Mouse (Mus musculus) heart, embryonic 15.5 days (tissue): ENCODE results near the gene Bend6. TPM values are rescaled to one million over a fixed set of nuclear protein-coding genes. Genes with fewer than 3 reads are reported as not detected.

Source experiments
- ATAC-seq: fragments of 200-750 bp; cut with Nextera tagmentation; replicated peaks from 2 replicates; pipeline ENCODE4 v1.8.0; 2017; ENCODE audit warnings: low read depth, moderate TSS enrichment; ENCODE audit not compliant: insufficient number of reproducible peaks, insufficient read depth, low FRiP score
- H3K27ac ChIP-seq: fragments of 300-500 bp; sonication (generic); 2 replicates; pipeline ENCODE4 v1.5.1; 2015; ENCODE audit warnings: mild to moderate bottlenecking, inconsistent platforms
- H3K27me3 ChIP-seq: fragments of 300-500 bp; sonication (generic); 2 replicates; pipeline ENCODE4 v1.6.1; 2015; ENCODE audit warnings: inconsistent platforms
- H3K36me3 ChIP-seq: fragments of 300-500 bp; sonication (generic); 2 replicates; pipeline ENCODE4 v1.6.1; 2015; ENCODE audit warnings: mild to moderate bottlenecking, inconsistent platforms
- H3K4me1 ChIP-seq: fragments of 300-500 bp; sonication (generic); replicated peaks from 2 replicates; pipeline ENCODE4 v1.6.1; 2015; ENCODE audit warnings: inconsistent platforms
- H3K4me2 ChIP-seq: fragments of 300-500 bp; sonication (generic); 2 replicates; pipeline ENCODE4 v1.6.1; 2015; ENCODE audit warnings: inconsistent platforms, mild to moderate bottlenecking, moderate library complexity
- H3K4me3 ChIP-seq: fragments of 300-500 bp; sonication (generic); 2 replicates; pipeline ENCODE4 v1.5.1; 2015; ENCODE audit warnings: mild to moderate bottlenecking, inconsistent platforms
- H3K9ac ChIP-seq: fragments of 300-500 bp; sonication (generic); 2 replicates; pipeline ENCODE4 v1.6.1; 2015; ENCODE audit warnings: mild to moderate bottlenecking, inconsistent platforms
- H3K9me3 ChIP-seq: fragments of 300-500 bp; sonication (generic); replicated peaks from 2 replicates; pipeline ENCODE4 v1.6.1; 2016; ENCODE audit warnings: inconsistent platforms
- WGBS: fragments of 180-500 bp; shearing (Covaris S2); methylation state at CpG from one replicate; pipeline ENCODE4 v1.1.7; 2015; ENCODE audit warnings: mixed read lengths; 5-methylcytosine and 5-hydroxymethylcytosine counted together
- polyA plus RNA-seq: library from polyadenylated mRNA; unstranded; fragments of >200 nt; fragmentation: Nextera tagmentation; extraction: Ambion mirVana; gene quantifications from 2 replicates; pipeline ENCODE4 v1.2.1, GENCODE M21; 2015

Bend6 gene
- polyA plus RNA-seq, 1 experiment from 2014 or later = 3.6 TPM

GRCm38 (mm10) chr1:33939828-33940227 is 32.2 kb upstream of the Bend6 start:
- H3K4me3 ChIP-seq = no peak overlapping the region
- no peak overlapping the region for H3K27ac ChIP-seq
- H3K4me2 ChIP-seq = no peak overlapping the region
- no peaks in the 10 kb centered on the region for H3K27me3 ChIP-seq
- no peak for ATAC-seq
- H3K36me3 ChIP-seq = no peaks in the 10 kb centered on the region
- WGBS = 74% methylated on average over 5 of the region's 5 CpGs
- H3K9ac ChIP-seq = no peak overlapping the region
- peaks cover 6% of the 10 kb centered on the region; the same call in 1 of the 2 replicates for H3K4me1 ChIP-seq
- no peaks in the 10 kb centered on the region for H3K9me3 ChIP-seq

GRCm38 (mm10) chr1:33935946-33936345 is 28.3 kb upstream of the Bend6 start:
- no peak overlapping the region for H3K27ac ChIP-seq
- no peak overlapping the region for H3K4me3 ChIP-seq
- ATAC-seq = no peak
- no peaks in the 10 kb centered on the region for H3K9me3 ChIP-seq
- 0 out of 2 replicates have a peak, but pooled peaks cover 2% of the 10 kb centered on the region for H3K4me1 ChIP-seq
- H3K9ac ChIP-seq = no peak overlapping the region
- 61% methylated on average over 3 of the region's 3 CpGs for WGBS
- H3K36me3 ChIP-seq = no peaks in the 10 kb centered on the region
- H3K4me2 ChIP-seq = no peak overlapping the region
- no peaks in the 10 kb centered on the region for H3K27me3 ChIP-seq

- Histone ChIP-seq H3K4me1 (0 out of 2 replicates have a peak, but pooled peaks cover 2% of the 10 kb centered on the region), H3K4me2 (no peak overlapping the region), H3K36me3 (no peaks in the 10 kb centered on the region), H3K9ac (no peak overlapping the region), H3K4me3 (no peak overlapping the region), H3K27ac (no peak overlapping the region), H3K9me3 (no peaks in the 10 kb centered on the region), H3K27me3 (no peaks in the 10 kb centered on the region)
- 74% methylated on average over 14 of the region's 14 CpGs for WGBS
- ATAC-seq = no peak
Observed at GRCm38 (mm10) chr1:33932845-33933499, 25.4 kb upstream of the Bend6 start.

- H3K4me3 ChIP-seq = no peak overlapping the region
- H3K9ac ChIP-seq = no peak overlapping the region
- 89% methylated on average over 3 of the region's 3 CpGs for WGBS
- no peak overlapping the region for H3K4me2 ChIP-seq
- H3K27me3 ChIP-seq = no peaks in the 10 kb centered on the region
- H3K27ac ChIP-seq = no peak overlapping the region
- ATAC-seq = no peak
- H3K36me3 ChIP-seq = no peaks in the 10 kb centered on the region
- H3K9me3 ChIP-seq = no peaks in the 10 kb centered on the region
- 0 out of 2 replicates have a peak, but pooled peaks cover 2% of the 10 kb centered on the region for H3K4me1 ChIP-seq
Observed at GRCm38 (mm10) chr1:33932196-33932595, 24.6 kb upstream of the Bend6 start.

- WGBS = 83% methylated on average over 8 of the region's 8 CpGs
- Histone ChIP-seq H3K9me3 (no peaks in the 10 kb centered on the region), H3K9ac (no peak overlapping the region), H3K4me2 (no peak overlapping the region), H3K4me3 (no peak overlapping the region), H3K4me1 (0 out of 2 replicates have a peak, but pooled peaks cover 2% of the 10 kb centered on the region), H3K27ac (no peak overlapping the region), H3K36me3 (no peaks in the 10 kb centered on the region), H3K27me3 (no peaks in the 10 kb centered on the region)
- ATAC-seq = no peak
Observed at GRCm38 (mm10) chr1:33931791-33932190, 24.2 kb upstream of the Bend6 start.

- H3K9ac ChIP-seq = no peak overlapping the region
- no peaks in the 10 kb centered on the region for H3K36me3 ChIP-seq
- ATAC-seq = no peak
- H3K4me2 ChIP-seq = no peak overlapping the region
- no peaks in the 10 kb centered on the region for H3K9me3 ChIP-seq
- H3K27ac ChIP-seq = no peak overlapping the region
- H3K27me3 ChIP-seq = no peaks in the 10 kb centered on the region
- H3K4me3 ChIP-seq = no peak overlapping the region
- 81% methylated on average over 7 of the region's 7 CpGs for WGBS
- no peaks in the 10 kb centered on the region for H3K4me1 ChIP-seq
Observed at GRCm38 (mm10) chr1:33927466-33927865, 19.9 kb upstream of the Bend6 start.

- H3K4me2 ChIP-seq = no peak overlapping the region
- H3K9me3 ChIP-seq = no peaks in the 10 kb centered on the region
- H3K36me3 ChIP-seq = no peaks in the 10 kb centered on the region
- 62% methylated on average over 3 of the region's 3 CpGs for WGBS
- H3K9ac ChIP-seq = no peak overlapping the region
- no peak for ATAC-seq
- no peak overlapping the region for H3K4me3 ChIP-seq
- H3K4me1 ChIP-seq = no peaks in the 10 kb centered on the region
- no peaks in the 10 kb centered on the region for H3K27me3 ChIP-seq
- no peak overlapping the region for H3K27ac ChIP-seq
Observed at GRCm38 (mm10) chr1:33925283-33925682, 17.7 kb upstream of the Bend6 start.

- Histone ChIP-seq H3K4me1 (no peaks in the 10 kb centered on the region), H3K27ac (no peak overlapping the region), H3K36me3 (no peaks in the 10 kb centered on the region), H3K9ac (no peak overlapping the region), H3K4me2 (no peak overlapping the region), H3K9me3 (no peaks in the 10 kb centered on the region), H3K4me3 (no peak overlapping the region), H3K27me3 (no peaks in the 10 kb centered on the region)
- ATAC-seq = no peak
- WGBS = 75% methylated on average over 7 of the region's 7 CpGs
Observed at GRCm38 (mm10) chr1:33922975-33923374, 15.4 kb upstream of the Bend6 start.

GRCm38 (mm10) chr1:33916554-33916953 is 8.9 kb upstream of the Bend6 start:
- ATAC-seq = no peak
- no peaks in the 10 kb centered on the region for H3K9me3 ChIP-seq
- 88% methylated on average over 5 of the region's 5 CpGs for WGBS

GRCm38 (mm10) chr1:33911589-33911988 is 4.0 kb upstream of the Bend6 start:
- Histone ChIP-seq H3K4me1 (peaks cover 19% of the 10 kb centered on the region), H3K9ac (no peak overlapping the region), H3K4me2 (no peak overlapping the region), H3K27me3 (peaks cover 19% of the 10 kb centered on the region; the same call in 1 of the 2 replicates), H3K4me3 (no peak overlapping the region), H3K36me3 (no peaks in the 10 kb centered on the region), H3K9me3 (no peaks in the 10 kb centered on the region), H3K27ac (no peak overlapping the region)
- 65% methylated on average over 8 of the region's 8 CpGs for WGBS
- no peak for ATAC-seq

More at GRCm38 (mm10) chr1:33916554-33916953, 8.9 kb upstream of the Bend6 start:
- no peak overlapping the region for H3K9ac ChIP-seq
- H3K36me3 ChIP-seq = no peaks in the 10 kb centered on the region
- no peaks in the 10 kb centered on the region for H3K27me3 ChIP-seq
- no peak overlapping the region for H3K4me2 ChIP-seq
- no peak overlapping the region for H3K27ac ChIP-seq
- no peaks in the 10 kb centered on the region for H3K4me1 ChIP-seq
- H3K4me3 ChIP-seq = no peak overlapping the region

GRCm38 (mm10) chr1:33908191-33908962 is 761 bp upstream of the Bend6 start, which contains the start of gene Dst:
Dst (plus strand) TSS chr1:33908225.
- WGBS = 5% methylated on average over 43 of the region's 44 CpGs
- ATAC-seq = no peak

More at GRCm38 (mm10) chr1:33908191-33908962, 761 bp upstream of the Bend6 start, which contains the start of gene Dst:
- Histone ChIP-seq H3K36me3 (no peaks in the 10 kb centered on the region), H3K9ac (peak within 1 kb of the TSS; percentile 64), H3K4me2 (peak within 1 kb of the TSS; percentile 94), H3K27ac (no peak within 1 kb of the TSS; the same call in 1 of the 2 replicates), H3K27me3 (peaks cover 27% of the 10 kb centered on the region; the same call in 1 of the 2 replicates), H3K4me3 (peak within 1 kb of the TSS; percentile 73), H3K4me1 (peaks cover 22% of the 10 kb centered on the region), H3K9me3 (no peaks in the 10 kb centered on the region)
